Mouse (Mus musculus) spleen, postnatal 0 days (tissue): Measurements from ENCODE around the gene Zfp354a. TPM values are rescaled to one million over a fixed set of nuclear protein-coding genes. Genes with fewer than 3 reads are reported as not detected.

ENCODE experiments used
- polyA plus RNA-seq: library from polyadenylated mRNA; unstranded; fragments of >200 nt; fragmentation: Nextera tagmentation; extraction: Ambion mirVana; gene quantifications from 2 replicates; pipeline ENCODE4 v1.2.1, GENCODE M21; 2015

Gene Zfp354a
- polyA plus RNA-seq = 1.2 and 1.9 TPM in 2 replicates

GRCm38 (mm10) chr11:51059151-51059571 is at the start of gene Zfp354a:
Gene Zfp354a (plus strand): TSS chr11:51059257.

GRCm38 (mm10) chr11:51013936-51014335 is 45.1 kb upstream of the Zfp354a start, which contains the start of gene Olfr54:
Gene Olfr54 (plus strand): TSS chr11:51014236.

GRCm38 (mm10) chr11:51047809-51048208 is 11.2 kb upstream of the Zfp354a start, which contains the start of gene Olfr1375:
Gene Olfr1375 (plus strand): TSS chr11:51048109.

Other genes starting within 250 kb of the Zfp354a start
- gene Zfp354c, start 231.5 kb upstream of the Zfp354a start, polyA plus RNA-seq = 2.7 and 5.4 TPM in 2 replicates
- 0.05 and 0.08 TPM in 2 replicates for gene Zfp879, start 217.7 kb upstream of the Zfp354a start, polyA plus RNA-seq
- gene Grm6, start 208.6 kb upstream of the Zfp354a start, polyA plus RNA-seq = 0.06 and 0.21 TPM in 2 replicates
- gene Zfp454, start 171.6 kb upstream of the Zfp354a start, polyA plus RNA-seq = 0.47 and 0.59 TPM in 2 replicates
- gene Zfp2, start 143.1 kb upstream of the Zfp354a start, polyA plus RNA-seq = 1.8 and 2.9 TPM in 2 replicates
- gene Zfp354b, start 127.6 kb upstream of the Zfp354a start, polyA plus RNA-seq = 0.46 and 0.48 TPM in 2 replicates
- not detected in 2 replicates for gene 4933414I15Rik, start 115.5 kb upstream of the Zfp354a start, polyA plus RNA-seq
- not detected in 2 replicates for gene Prop1, start 105.5 kb upstream of the Zfp354a start, polyA plus RNA-seq
- gene Olfr1378, start 92.7 kb upstream of the Zfp354a start, polyA plus RNA-seq = not detected in 2 replicates
- not detected in 2 replicates for gene Olfr1377, start 77.3 kb upstream of the Zfp354a start, polyA plus RNA-seq
- not detected in 2 replicates for gene Olfr51, start 55.7 kb upstream of the Zfp354a start, polyA plus RNA-seq
- gene Olfr54, start 45.0 kb upstream of the Zfp354a start, polyA plus RNA-seq = not detected in 2 replicates
- not detected in 2 replicates for gene Olfr1375, start 11.1 kb upstream of the Zfp354a start, polyA plus RNA-seq
- not detected in 2 replicates for gene Gm12569, start 161.2 kb downstream of the Zfp354a start, polyA plus RNA-seq
- 66.9 and 67.4 TPM in 2 replicates for gene Clk4, start 202.5 kb downstream of the Zfp354a start, polyA plus RNA-seq
- 0.45 and 0.66 TPM in 2 replicates for gene BC049762, start 203.8 kb downstream of the Zfp354a start, polyA plus RNA-seq
- gene Col23a1, start 230.7 kb downstream of the Zfp354a start, polyA plus RNA-seq = 0.72 and 1.0 TPM in 2 replicates